Mouse (Mus musculus) adrenal gland, postnatal 4 days (tissue): ENCODE results near the gene Gm572. TPM values are rescaled to one million over a fixed set of nuclear protein-coding genes. Genes with fewer than 3 reads are reported as not detected.

Experiments used
- DNase-seq, 2 experiments: peaks; one replicate each; pipeline ENCODE4 v3.0.0; 2021 to 2022; ENCODE audit warnings: low spot score in 2 of 2, mixed read lengths in 2 of 2
- total RNA-seq, 2 experiments: library from RNA; stranded (reverse); gene quantifications; 2 replicates each; pipeline ENCODE4 v1.2.3; 2021

Gm572 gene
- total RNA-seq, 2 experiments from 2014 or later: 0.37 to 0.42 TPM

- no peak for DNase-seq
Measured at GRCm38 (mm10) chr4:148625010-148625409, 18.1 kb upstream of the Gm572 start.

- DNase-seq: peak in 1 of 2 experiments; percentile 29
Measured at GRCm38 (mm10) chr4:148625756-148626622, 17.1 kb upstream of the Gm572 start.

- peak; percentile 93 for DNase-seq
Measured at GRCm38 (mm10) chr4:148626623-148627185, 16.4 kb upstream of the Gm572 start, which contains the start of gene Tardbp. TSS of gene Tardbp (minus strand) at chr4:148627019.

- DNase-seq: no peak
Measured at GRCm38 (mm10) chr4:148627246-148627645, 15.9 kb upstream of the Gm572 start.

GRCm38 (mm10) chr4:148632013-148632692, 11.0 kb upstream of the Gm572 start:
- DNase-seq: no peak

- DNase-seq: no peak
Measured at GRCm38 (mm10) chr4:148633395-148634061, 9.6 kb upstream of the Gm572 start.

- DNase-seq: no peak
Measured at GRCm38 (mm10) chr4:148635309-148635708, 7.8 kb upstream of the Gm572 start.

- no peak for DNase-seq
Measured at GRCm38 (mm10) chr4:148638302-148638701, 4.8 kb upstream of the Gm572 start.

- DNase-seq: no peak
Measured at GRCm38 (mm10) chr4:148639455-148639854, 3.7 kb upstream of the Gm572 start.

GRCm38 (mm10) chr4:148641121-148641520, 2.0 kb upstream of the Gm572 start:
- DNase-seq: no peak

GRCm38 (mm10) chr4:148644157-148644511, 1.0 kb downstream of the Gm572 start:
- DNase-seq: peak; percentile 38 to 53

- no peak for DNase-seq
Measured at GRCm38 (mm10) chr4:148644926-148645325, 1.8 kb downstream of the Gm572 start.

- DNase-seq: no peak
Measured at GRCm38 (mm10) chr4:148646616-148647015, 3.5 kb downstream of the Gm572 start.

- DNase-seq: no peak
Measured at GRCm38 (mm10) chr4:148649309-148649708, 6.2 kb downstream of the Gm572 start.

GRCm38 (mm10) chr4:148651045-148651444, 7.9 kb downstream of the Gm572 start:
- no peak for DNase-seq

GRCm38 (mm10) chr4:148654701-148655398, 11.7 kb downstream of the Gm572 start:
- no peak for DNase-seq

- no peak for DNase-seq
Measured at GRCm38 (mm10) chr4:148656691-148657258, 13.7 kb downstream of the Gm572 start.

- DNase-seq: no peak
Measured at GRCm38 (mm10) chr4:148657776-148658175, 14.7 kb downstream of the Gm572 start.

GRCm38 (mm10) chr4:148660174-148660573, 17.1 kb downstream of the Gm572 start:
- DNase-seq: no peak

- peak; percentile 49 to 65 for DNase-seq
Measured at GRCm38 (mm10) chr4:148662168-148662965, 19.2 kb downstream of the Gm572 start.
